Mouse (Mus musculus): ENCODE results near the gene Psen1. TPM values are rescaled to one million over a fixed set of nuclear protein-coding genes. Genes with fewer than 3 reads are reported as not detected.

The Psen1 gene
- 32.5 TPM for polyA plus RNA-seq (2014; fragmentation: Illumina TruSeq; extraction: RNeasy Lipid Tissue Mini Kit (QIAGEN cat#74804); ENCODE audit: low read depth, low replicate concordance)

DNA sequence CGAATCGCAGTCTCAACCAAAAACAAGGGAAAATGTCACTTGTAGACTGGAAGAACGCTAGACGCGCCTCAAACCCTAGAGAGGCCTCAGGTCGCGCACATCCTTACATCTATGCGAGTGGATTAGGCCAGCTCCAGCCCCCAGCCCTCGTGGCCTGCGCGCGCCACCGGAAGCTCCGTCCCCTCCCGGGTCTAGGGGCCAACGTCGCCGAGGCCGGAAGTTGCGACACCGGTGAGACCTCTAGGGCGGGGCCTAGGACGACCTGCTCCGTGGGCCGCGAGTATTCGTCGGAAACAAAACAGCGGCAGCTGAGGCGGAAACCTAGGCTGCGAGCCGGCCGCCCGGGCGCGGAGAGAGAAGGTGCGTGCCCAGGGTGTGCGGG lies at the start of gene Psen1:
Gene Psen1, plus strand, starts transcription at position 219 of the 382 bp plus-strand sequence.

DNA sequence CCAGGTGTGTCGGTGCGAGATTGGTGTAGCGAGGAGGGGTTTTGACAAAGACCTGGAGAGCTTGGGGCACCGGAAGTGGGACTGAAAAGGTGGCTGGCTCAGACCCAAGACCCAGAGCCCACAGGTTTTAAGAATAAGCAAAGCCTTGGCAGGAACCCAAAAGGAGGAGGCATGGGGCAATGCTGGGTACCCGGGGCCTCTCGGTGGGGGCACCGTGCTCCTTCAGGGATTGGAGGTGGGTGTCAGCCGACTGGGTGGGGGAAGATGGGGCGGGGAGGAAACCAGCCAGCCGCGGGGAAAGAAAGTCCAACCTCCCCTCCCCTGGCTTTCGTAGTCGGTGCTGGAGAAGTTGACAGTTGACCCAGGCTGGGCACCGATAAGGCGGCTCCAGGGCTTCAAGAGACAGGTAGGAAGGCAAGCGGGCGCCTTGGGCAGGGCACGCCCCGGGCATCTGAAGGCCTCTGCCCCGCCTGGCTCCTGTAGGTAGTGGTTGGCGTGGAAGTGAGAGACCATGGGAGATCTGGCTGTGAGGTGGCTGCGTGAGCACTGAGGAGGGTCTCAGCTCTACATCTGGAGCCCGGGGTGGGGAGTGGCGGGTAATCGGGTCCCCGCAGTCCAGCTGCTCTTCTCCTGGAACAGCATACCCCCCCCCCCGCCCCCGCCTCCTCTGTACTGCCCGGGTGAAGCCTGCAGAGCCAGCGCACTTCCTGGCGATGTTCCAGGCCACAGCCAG lies 75.5 kb downstream of the Psen1 start, which contains the start of gene Papln:
Gene Papln, plus strand, starts transcription at position 324 of the 733 bp plus-strand sequence.

Other genes with a start within 250 kb of the Psen1 start
- gene Dpf3, start 200.4 kb upstream of the Psen1 start, polyA plus RNA-seq (2014; fragmentation: Illumina TruSeq; extraction: RNeasy Lipid Tissue Mini Kit (QIAGEN cat#74804); ENCODE audit: low read depth, low replicate concordance), result 14.4 TPM
- gene Dcaf4, start 167.7 kb upstream of the Psen1 start, polyA plus RNA-seq (2014; fragmentation: Illumina TruSeq; extraction: RNeasy Lipid Tissue Mini Kit (QIAGEN cat#74804); ENCODE audit: low read depth, low replicate concordance), result 18.8 TPM
- 11.8 TPM for gene Zfyve1, start 90.9 kb upstream of the Psen1 start, polyA plus RNA-seq (2014; fragmentation: Illumina TruSeq; extraction: RNeasy Lipid Tissue Mini Kit (QIAGEN cat#74804); ENCODE audit: low read depth, low replicate concordance)
- gene Rbm25, start 56.9 kb upstream of the Psen1 start, polyA plus RNA-seq (2014; fragmentation: Illumina TruSeq; extraction: RNeasy Lipid Tissue Mini Kit (QIAGEN cat#74804); ENCODE audit: low read depth, low replicate concordance), result 86.9 TPM
- gene Papln, start 75.5 kb downstream of the Psen1 start, polyA plus RNA-seq (2014; fragmentation: Illumina TruSeq; extraction: RNeasy Lipid Tissue Mini Kit (QIAGEN cat#74804); ENCODE audit: low read depth, low replicate concordance), result 5.1 TPM
- gene Numb, start 233.8 kb downstream of the Psen1 start, polyA plus RNA-seq (2014; fragmentation: Illumina TruSeq; extraction: RNeasy Lipid Tissue Mini Kit (QIAGEN cat#74804); ENCODE audit: low read depth, low replicate concordance), result 26.6 TPM

Measured in heart, adult 10 weeks (tissue).